ENCODE assay signal across 15 mouse cellular contexts in the genomic region with DNA sequence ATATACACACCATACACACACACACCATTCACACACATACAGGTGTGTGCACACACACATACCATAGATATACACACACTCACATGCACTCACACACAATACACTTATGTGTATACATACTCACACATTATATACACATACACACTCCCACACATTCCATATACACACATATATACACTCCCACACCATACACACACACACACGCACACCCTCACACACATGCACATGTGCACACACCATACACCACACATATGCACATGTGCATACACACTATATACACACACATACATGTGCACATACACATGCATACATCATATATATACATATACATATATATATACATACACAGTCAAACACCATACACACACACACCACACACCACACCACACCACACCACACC.
"Had no signal": no experiment of that assay in that cellular context is flagged by ENCODE, and none has a peak within 500 bp of the region (broad histone marks: within the 10 kb centered on the region; RNA-seq: fewer than 3 reads in every experiment).

No protein-coding gene starts in this region.

- DNase-seq: retina, postnatal 1 day; right cerebral cortex, adult 18-20 months; right cerebral cortex, postnatal 14 days; right cerebral cortex, postnatal 25 days; right cerebral cortex, postnatal 4 days; spleen, adult 18-20 months; thymus, adult 18-20 months; thymus, adult 2 months; thymus, postnatal 14 days; thymus, postnatal 25 days; thymus, postnatal 36 days; thymus, postnatal 4 days had no signal

- H3K9me3 ChIP-seq: neural tube, embryonic 15.5 days; stomach, embryonic 15.5 days had no signal

- H3K4me1 ChIP-seq: neural tube, embryonic 15.5 days; stomach, embryonic 15.5 days had no signal

- H3K27me3 ChIP-seq: neural tube, embryonic 15.5 days; stomach, embryonic 15.5 days had no signal

- H3K36me3 ChIP-seq: stomach, embryonic 15.5 days had no signal

- H3K4me2 ChIP-seq: neural tube, embryonic 15.5 days; stomach, embryonic 15.5 days had no signal

- H3K27ac ChIP-seq: neural tube, embryonic 15.5 days; stomach, embryonic 15.5 days; stomach, postnatal 0 days had no signal

- H3K9ac ChIP-seq: neural tube, embryonic 15.5 days; stomach, embryonic 15.5 days had no signal

- H3K4me3 ChIP-seq: neural tube, embryonic 15.5 days; stomach, embryonic 15.5 days had no signal
